Mouse (Mus musculus) R1 (cell line): ENCODE measurements around the gene Rpgr.

Experiments used
- DNase-seq: peaks from one replicate; pipeline ENCODE4 v3.0.0-alpha.2; 2018; ENCODE audit warnings: low read depth, low spot score

The Rpgr gene

GRCm38 (mm10) chrX:10073966-10074365 is 142.8 kb downstream of the Rpgr start:
- no peak for DNase-seq

GRCm38 (mm10) chrX:10071529-10071928 is 145.2 kb downstream of the Rpgr start:
- DNase-seq = no peak

- DNase-seq = peak; percentile 1
These were observed 146.0 kb downstream of the Rpgr start for GRCm38 (mm10) chrX:10070689-10071088.

- no peak for DNase-seq
These were observed 147.3 kb downstream of the Rpgr start for GRCm38 (mm10) chrX:10069405-10069804.

GRCm38 (mm10) chrX:10063781-10064180 is 152.9 kb downstream of the Rpgr start:
- DNase-seq = no peak

- no peak for DNase-seq
These were observed 153.4 kb downstream of the Rpgr start for GRCm38 (mm10) chrX:10063361-10063760.

- DNase-seq = no peak
These were observed 154.5 kb downstream of the Rpgr start for GRCm38 (mm10) chrX:10062201-10062600.

GRCm38 (mm10) chrX:10034666-10035065 is 182.1 kb downstream of the Rpgr start:
- DNase-seq = no peak
